Mouse (Mus musculus) lung, embryonic 14.5 days (tissue): ENCODE measurements around the gene Ssx2ip. TPM values are rescaled to one million over a fixed set of nuclear protein-coding genes. Genes with fewer than 3 reads are reported as not detected.

Source experiments
- ATAC-seq: fragments of 200-750 bp; cut with Nextera tagmentation; 2 replicates; pipeline ENCODE4 v1.8.0; 2017; ENCODE audit warnings: mild to moderate bottlenecking, moderate TSS enrichment, moderate library complexity; ENCODE audit not compliant: insufficient read depth
- DNase-seq: peaks from one replicate; pipeline ENCODE4 v3.0.0-alpha.2; 2015
- H3K27ac ChIP-seq: fragments of 300-500 bp; sonication (generic); 2 replicates; pipeline ENCODE4 v1.5.1; 2014; ENCODE audit warnings: low read depth, mild to moderate bottlenecking, moderate library complexity
- H3K27me3 ChIP-seq: fragments of 300-500 bp; sonication (generic); 2 replicates; pipeline ENCODE4 v1.6.1; 2014; ENCODE audit warnings: low read length, control low read depth; ENCODE audit not compliant: insufficient read depth
- H3K36me3 ChIP-seq: fragments of 300-500 bp; sonication (generic); 2 replicates; pipeline ENCODE4 v1.6.1; 2014; ENCODE audit warnings: control low read depth; ENCODE audit not compliant: insufficient read depth
- H3K4me1 ChIP-seq: fragments of 300-500 bp; sonication (generic); 2 replicates; pipeline ENCODE4 v1.6.1; 2014; ENCODE audit warnings: antibody characterized with exemption, control low read depth; ENCODE audit not compliant: insufficient read depth
- H3K4me2 ChIP-seq: fragments of 300-500 bp; sonication (generic); 2 replicates; pipeline ENCODE4 v1.6.1; 2014; ENCODE audit warnings: mild to moderate bottlenecking
- H3K4me3 ChIP-seq: fragments of 300-500 bp; sonication (generic); 2 replicates; pipeline ENCODE4 v1.5.1; 2014; ENCODE audit warnings: low read depth, low read length
- H3K9ac ChIP-seq: fragments of 300-500 bp; sonication (generic); 2 replicates; pipeline ENCODE4 v1.6.1; 2014
- H3K9me3 ChIP-seq: fragments of 300-500 bp; sonication (generic); 2 replicates; pipeline ENCODE4 v1.6.1; 2016; ENCODE audit warnings: low read depth, low read length, control low read depth
- CTCF ChIP-seq: IDR thresholded peaks from 2 replicates; pipeline ENCODE4 v1.5.1; 2016; ENCODE audit warnings: antibody characterized with exemption, low read depth
- WGBS: fragments of 180-500 bp; shearing (Covaris S2); extraction: QIAGEN DNeasy Blood & Tissue Kit; methylation state at CpG from one replicate; pipeline ENCODE4 v1.1.7; 2014; 5-methylcytosine and 5-hydroxymethylcytosine counted together
- polyA plus RNA-seq: library from polyadenylated mRNA; unstranded; fragments of >200 nt; fragmentation: Nextera tagmentation; extraction: Ambion mirVana; gene quantifications from 2 replicates; pipeline ENCODE4 v1.2.1, GENCODE M21; 2014

Ssx2ip gene
- polyA plus RNA-seq, 1 experiment from 2014 or later, result 30.5 TPM

- H3K4me1 ChIP-seq, result no peaks in the 10 kb centered on the region
- DNase-seq, result no peak
- H3K9me3 ChIP-seq, result no peaks in the 10 kb centered on the region
- no peak for TF ChIP-seq CTCF
- H3K36me3 ChIP-seq, result peaks cover 58% of the 10 kb centered on the region
- 88% methylated on average over 8 of the region's 8 CpGs for WGBS
- no peak overlapping the region for H3K4me2 ChIP-seq
- no peak overlapping the region for H3K9ac ChIP-seq
- no peak overlapping the region for H3K27ac ChIP-seq
- H3K4me3 ChIP-seq, result no peak overlapping the region
- no peaks in the 10 kb centered on the region for H3K27me3 ChIP-seq
- no peak for ATAC-seq
These were observed 30.2 kb downstream of the Ssx2ip start for GRCm38 (mm10) chr3:146434686-146435085.

DNA sequence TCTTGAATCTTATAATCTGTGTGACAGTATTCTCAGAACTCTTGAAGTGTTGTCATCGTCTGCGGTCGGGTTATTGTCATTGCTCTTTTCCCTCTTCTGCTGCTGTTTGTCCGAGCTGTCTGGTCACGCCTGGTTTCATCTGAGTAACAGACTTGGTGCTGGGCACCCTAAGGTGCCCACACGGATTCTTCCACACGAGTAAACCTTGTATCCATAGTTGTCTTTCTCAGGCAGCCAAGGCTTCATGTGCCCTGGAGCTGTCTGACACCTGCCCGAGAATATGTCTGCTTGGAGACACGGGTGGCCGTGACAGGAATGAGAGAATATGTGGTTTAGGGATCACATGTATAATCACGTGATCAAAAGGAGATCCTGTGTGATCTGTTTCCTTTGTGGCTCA, 31.1 kb downstream of the Ssx2ip start:
- H3K36me3 ChIP-seq, result peaks cover 59% of the 10 kb centered on the region
- TF ChIP-seq CTCF, result no peak
- WGBS, result 92% methylated on average over 11 of the region's 11 CpGs

GRCm38 (mm10) chr3:146436114-146436513, 31.7 kb downstream of the Ssx2ip start:
- 87% methylated on average over 8 of the region's 8 CpGs for whole genome bisulfite sequencing
- no peak for TF ChIP-seq CTCF
- H3K9ac ChIP-seq, result no peak overlapping the region
- no peaks in the 10 kb centered on the region for H3K4me1 ChIP-seq
- ATAC-seq, result no peak
- no peaks in the 10 kb centered on the region for H3K27me3 ChIP-seq
- no peak overlapping the region for H3K27ac ChIP-seq
- peaks cover 55% of the 10 kb centered on the region for H3K36me3 ChIP-seq
- H3K9me3 ChIP-seq, result no peaks in the 10 kb centered on the region
- H3K4me3 ChIP-seq, result no peak overlapping the region
- DNase-seq, result no peak
- H3K4me2 ChIP-seq, result no peak overlapping the region

More for the DNA sequence above, 31.1 kb downstream of the Ssx2ip start:
- Histone ChIP-seq H3K9me3 (no peaks in the 10 kb centered on the region), H3K4me1 (no peaks in the 10 kb centered on the region), H3K27ac (no peak overlapping the region), H3K27me3 (no peaks in the 10 kb centered on the region), H3K4me3 (no peak overlapping the region), H3K9ac (no peak overlapping the region), H3K4me2 (no peak overlapping the region)
- no peak for DNase-seq
- ATAC-seq, result no peak

GRCm38 (mm10) chr3:146440011-146440410, 35.6 kb downstream of the Ssx2ip start:
- Histone ChIP-seq H3K4me1 (no peaks in the 10 kb centered on the region), H3K4me3 (no peak overlapping the region), H3K4me2 (no peak overlapping the region), H3K27me3 (no peaks in the 10 kb centered on the region), H3K36me3 (peaks cover 46% of the 10 kb centered on the region), H3K9ac (no peak overlapping the region), H3K9me3 (no peaks in the 10 kb centered on the region), H3K27ac (no peak overlapping the region)
- 91% methylated on average over 12 of the region's 12 CpGs for WGBS
- no peak for TF ChIP-seq CTCF
- ATAC-seq, result no peak
- DNase-seq, result no peak

- WGBS, result 86% methylated on average over 7 of the region's 7 CpGs
- TF ChIP-seq CTCF, result no peak
- ATAC-seq (no peak), DNase-seq (no peak)
- no peak overlapping the region for H3K4me2 ChIP-seq
- H3K36me3 ChIP-seq, result peaks cover 46% of the 10 kb centered on the region
- no peaks in the 10 kb centered on the region for H3K27me3 ChIP-seq
- H3K27ac ChIP-seq, result no peak overlapping the region
- H3K9me3 ChIP-seq, result no peaks in the 10 kb centered on the region
- H3K4me1 ChIP-seq, result no peaks in the 10 kb centered on the region
- H3K4me3 ChIP-seq, result no peak overlapping the region
- no peak overlapping the region for H3K9ac ChIP-seq
These were observed 36.0 kb downstream of the Ssx2ip start for GRCm38 (mm10) chr3:146440422-146440821.

DNA sequence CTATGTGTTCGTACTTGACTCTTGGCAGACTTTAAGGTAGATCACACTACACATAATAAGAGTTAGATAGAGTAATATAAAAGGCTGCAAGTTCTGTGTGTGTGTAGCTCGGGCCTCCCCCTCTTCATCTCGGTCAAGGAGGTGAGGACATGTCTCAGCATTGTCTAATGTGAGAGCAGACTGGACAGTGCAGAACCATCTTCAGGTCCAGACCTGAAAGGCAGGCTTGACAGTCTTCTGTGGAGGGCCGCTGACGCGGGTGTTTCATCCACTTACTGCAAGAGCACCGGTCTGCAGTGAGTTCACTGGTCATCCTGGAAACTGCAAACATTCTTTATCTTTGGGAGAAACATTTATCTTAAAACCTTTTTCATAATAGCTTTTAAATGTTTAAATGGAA, 38.0 kb downstream of the Ssx2ip start:
- no peaks in the 10 kb centered on the region for H3K27me3 ChIP-seq
- H3K4me1 ChIP-seq, result no peaks in the 10 kb centered on the region
- H3K9me3 ChIP-seq, result no peaks in the 10 kb centered on the region
- WGBS, result 83% methylated on average over 7 of the region's 7 CpGs
- no peak for DNase-seq
- H3K4me3 ChIP-seq, result no peak overlapping the region
- H3K36me3 ChIP-seq, result peaks cover 31% of the 10 kb centered on the region
- ATAC-seq, result no peak
- TF ChIP-seq CTCF, result no peak
- H3K27ac ChIP-seq, result no peak overlapping the region
- no peak overlapping the region for H3K4me2 ChIP-seq
- H3K9ac ChIP-seq, result no peak overlapping the region

DNA sequence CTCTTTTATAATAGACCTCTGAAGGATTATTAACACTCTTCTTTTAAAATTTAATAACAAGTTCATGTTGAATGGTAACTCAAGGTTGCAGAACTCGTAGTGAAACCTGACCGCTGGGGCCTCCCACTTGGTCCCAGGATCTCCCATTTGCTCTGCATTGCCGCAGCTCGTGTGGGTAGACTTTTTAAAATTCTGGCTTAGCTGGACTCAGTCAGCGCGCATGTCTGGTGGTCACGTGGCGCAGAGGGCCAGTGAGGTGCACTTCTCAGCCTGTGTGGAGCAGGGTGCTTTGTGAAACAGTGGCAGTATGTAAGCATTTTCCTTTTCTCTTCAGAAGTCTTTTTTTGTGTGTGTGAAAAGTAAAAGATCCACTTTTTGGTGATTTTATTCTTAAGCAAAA, 38.5 kb downstream of the Ssx2ip start:
- 81% methylated on average over 8 of the region's 8 CpGs for WGBS
- peaks cover 26% of the 10 kb centered on the region for H3K36me3 ChIP-seq
- no peaks in the 10 kb centered on the region for H3K9me3 ChIP-seq
- no peak for TF ChIP-seq CTCF
- H3K27me3 ChIP-seq, result no peaks in the 10 kb centered on the region
- no peak overlapping the region for H3K4me3 ChIP-seq
- ATAC-seq (no peak), DNase-seq (no peak)
- no peak overlapping the region for H3K9ac ChIP-seq
- no peaks in the 10 kb centered on the region for H3K4me1 ChIP-seq
- no peak overlapping the region for H3K4me2 ChIP-seq
- no peak overlapping the region for H3K27ac ChIP-seq

DNA sequence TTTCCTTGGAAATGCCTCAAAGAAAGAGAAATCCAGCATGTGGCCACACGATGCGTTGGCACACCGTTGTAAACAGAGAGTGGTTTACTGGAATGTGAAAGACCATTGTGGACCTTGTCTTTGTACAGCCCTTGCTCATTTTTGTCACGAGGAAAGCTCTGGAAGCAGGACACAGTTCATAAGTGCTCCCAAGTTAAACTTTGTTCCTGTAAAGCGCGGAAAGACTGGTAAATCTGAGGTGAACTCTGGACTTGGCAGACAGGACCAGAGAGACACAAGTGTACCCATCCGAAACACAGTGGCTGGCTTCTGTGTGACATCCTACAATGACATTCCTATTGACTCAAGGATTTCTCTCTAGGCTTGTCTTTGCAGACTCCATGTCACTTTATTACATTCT, 38.9 kb downstream of the Ssx2ip start:
- DNase-seq, result no peak
- WGBS, result 74% methylated on average over 7 of the region's 7 CpGs
- TF ChIP-seq CTCF, result no peak
- no peak for ATAC-seq
- Histone ChIP-seq H3K27ac (no peak overlapping the region), H3K4me2 (no peak overlapping the region), H3K4me1 (no peaks in the 10 kb centered on the region), H3K27me3 (no peaks in the 10 kb centered on the region), H3K36me3 (peaks cover 23% of the 10 kb centered on the region), H3K4me3 (no peak overlapping the region), H3K9me3 (no peaks in the 10 kb centered on the region), H3K9ac (no peak overlapping the region)
